Mouse (Mus musculus) lung, adult 10 weeks (tissue): ENCODE measurements around the gene Fdxr. TPM values are rescaled to one million over a fixed set of nuclear protein-coding genes. Genes with fewer than 3 reads are reported as not detected.

Source experiments
- polyA plus RNA-seq: library from polyadenylated mRNA; stranded (reverse); fragments of 350-450 nt; fragmentation: Illumina TruSeq; extraction: RNeasy Lipid Tissue Mini Kit (QIAGEN cat#74804); gene quantifications from one replicate; pipeline ENCODE4 v1.2.3, GENCODE M21; 2014; ENCODE audit warnings: low read depth, low replicate concordance; ENCODE audit not compliant: insufficient read depth

The Fdxr gene
- 6.9 TPM for polyA plus RNA-seq

GRCm38 (mm10) chr11:115276780-115277603 lies at the start of gene Fdxr:
Gene Fdxr, minus strand, starts transcription at chr11:115277050.

DNA sequence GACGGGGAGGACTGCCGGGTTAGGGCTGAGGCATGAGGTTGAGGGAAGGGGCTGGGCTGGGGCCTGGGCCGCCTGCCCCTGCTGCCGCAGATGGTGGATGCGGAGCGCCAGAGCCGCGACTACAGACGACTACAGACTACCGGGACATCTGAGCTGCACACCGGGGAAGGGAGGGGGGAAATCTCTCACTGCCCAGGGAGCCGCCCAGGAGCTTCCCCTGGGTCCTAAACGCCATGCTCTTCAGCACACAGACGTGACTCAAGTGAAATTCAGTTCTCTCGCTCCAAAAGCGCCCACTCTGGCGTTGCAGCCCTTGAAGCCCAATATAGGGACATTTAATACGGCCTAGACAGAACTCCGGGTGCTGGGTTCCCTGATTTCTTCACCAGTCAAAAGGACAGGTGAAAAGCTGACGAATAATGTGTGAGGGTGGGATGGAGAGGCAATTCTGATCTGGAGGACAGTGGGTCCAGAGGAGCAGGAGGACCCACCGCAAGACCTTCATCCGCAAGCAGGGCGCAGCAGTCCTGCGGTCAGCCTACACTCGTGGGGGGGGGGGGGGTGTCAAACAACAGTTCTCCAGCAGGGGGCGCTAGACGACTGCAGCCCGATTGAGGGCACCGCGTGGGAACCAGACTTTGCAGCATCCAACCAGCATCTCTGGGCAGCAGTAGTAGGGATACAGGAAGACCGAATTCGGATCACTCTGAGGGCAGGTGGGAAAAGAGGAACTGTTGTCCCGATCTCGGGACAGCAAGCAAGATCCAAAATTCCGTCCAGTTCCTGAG lies 45.2 kb upstream of the Fdxr start, which contains the start of gene Ush1g:
TSS of gene Ush1g (minus strand) at position 136 of the 788 bp plus-strand sequence.

GRCm38 (mm10) chr11:115306863-115307262 lies 30.0 kb upstream of the Fdxr start, which contains the start of gene Otop2:
Gene Otop2, plus strand, starts transcription at chr11:115307163.

DNA sequence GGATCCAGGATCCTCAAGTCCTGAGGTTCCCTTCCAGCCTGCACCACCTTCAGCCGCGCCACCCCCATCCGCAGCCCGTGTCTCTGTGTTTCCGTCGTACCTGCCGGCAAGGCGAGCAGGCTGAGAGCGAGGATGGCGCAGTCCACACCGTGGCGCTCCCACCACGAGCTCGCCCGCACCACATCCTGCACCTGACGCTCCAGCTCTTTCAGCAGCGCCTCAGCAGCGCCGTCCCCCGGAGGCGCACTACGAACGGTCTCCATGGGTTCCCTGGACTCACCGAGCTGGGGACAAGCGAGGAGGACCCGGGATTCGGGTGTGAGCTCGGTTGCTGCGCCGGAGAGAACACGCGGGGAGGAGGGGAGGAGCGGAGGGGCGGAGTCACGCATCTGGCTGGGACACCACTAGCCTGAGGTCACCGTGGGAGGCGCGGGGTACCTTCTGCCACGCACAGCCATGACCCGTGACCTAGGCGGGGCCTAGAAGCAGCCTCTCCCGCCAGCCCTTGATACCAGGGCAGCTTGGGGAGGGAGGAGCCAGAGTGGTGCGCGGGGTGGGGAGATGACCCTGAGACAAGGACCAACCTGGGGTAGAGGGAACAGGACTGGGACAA lies 20.5 kb upstream of the Fdxr start, which contains the start of gene Fads6:
TSS of gene Fads6 (minus strand) at position 450 of the 613 bp plus-strand sequence.

GRCm38 (mm10) chr11:115267061-115267883 lies 9.6 kb downstream of the Fdxr start, which contains the start of gene Grin2c:
Gene Grin2c, minus strand, starts transcription at chr11:115267243.

Other genes with a start within 250 kb of the Fdxr start
- gene Cd300ld5, start 239.3 kb downstream of the Fdxr start, polyA plus RNA-seq = 0.79 TPM
- 2.4 TPM for gene Cd300ld3, start 228.6 kb downstream of the Fdxr start, polyA plus RNA-seq
- 1.3 TPM for gene Cd300e, start 214.9 kb downstream of the Fdxr start, polyA plus RNA-seq
- 1.1 TPM for gene Rab37, start 185.6 kb downstream of the Fdxr start, polyA plus RNA-seq
- gene Cd300lf, start 143.1 kb downstream of the Fdxr start, polyA plus RNA-seq = 6.7 TPM
- gene Slc9a3r1, start 113.7 kb downstream of the Fdxr start, polyA plus RNA-seq = 44.9 TPM
- 4.0 TPM for gene Tmem104, start 89.6 kb downstream of the Fdxr start, polyA plus RNA-seq
- 33.1 TPM for gene Nat9, start 89.2 kb downstream of the Fdxr start, polyA plus RNA-seq
- gene Grin2c, start 9.8 kb downstream of the Fdxr start, polyA plus RNA-seq = 0.39 TPM
- gene Fads6, start 20.6 kb upstream of the Fdxr start, polyA plus RNA-seq = 0.99 TPM
- not detected for gene Otop2, start 30.1 kb upstream of the Fdxr start, polyA plus RNA-seq
- not detected for gene Ush1g, start 45.0 kb upstream of the Fdxr start, polyA plus RNA-seq
- not detected for gene Otop3, start 57.7 kb upstream of the Fdxr start, polyA plus RNA-seq
- gene Hid1, start 90.7 kb upstream of the Fdxr start, polyA plus RNA-seq = 11.8 TPM
- gene Cdr2l, start 104.9 kb upstream of the Fdxr start, polyA plus RNA-seq = 7.4 TPM
- gene Mrpl58, start 126.7 kb upstream of the Fdxr start, polyA plus RNA-seq = 89.2 TPM
- gene Atp5h, start 142.9 kb upstream of the Fdxr start, polyA plus RNA-seq = 582 TPM
- 47.3 TPM for gene Kctd2, start 143.1 kb upstream of the Fdxr start, polyA plus RNA-seq
- not detected for gene Trim80, start 163.5 kb upstream of the Fdxr start, polyA plus RNA-seq
- 0.43 TPM for gene Slc16a5, start 185.4 kb upstream of the Fdxr start, polyA plus RNA-seq
- gene Armc7, start 198.6 kb upstream of the Fdxr start, polyA plus RNA-seq = 5.3 TPM
- 76.7 TPM for gene Nt5c, start 214.8 kb upstream of the Fdxr start, polyA plus RNA-seq
- gene Jpt1, start 237.3 kb upstream of the Fdxr start, polyA plus RNA-seq = 84.1 TPM